Mouse (Mus musculus): Measurements from ENCODE around the gene Bsn. TPM values are rescaled to one million over a fixed set of nuclear protein-coding genes. Genes with fewer than 3 reads are reported as not detected.
A peak's percentile ranks its signal among the peaks of the same experiment; 100 is the strongest.

Gene Bsn
- total and polyA plus RNA-seq, 2 experiments from 2014 or later, result 0.03 to 0.42 TPM

- TF ChIP-seq CTCF (IDR thresholded peaks at IDR 0.05; ENCODE audit: low read depth), result no peak
- no peak for TF ChIP-seq EP300 (IDR thresholded peaks at IDR 0.05; ENCODE audit: low read depth)
- Histone ChIP-seq H3K36me3 (replicated peaks; ENCODE audit: control insufficient read depth, insufficient read depth, low read length) (no peaks in the 10 kb centered on the region), H3K4me3 (ENCODE audit: low read depth, low read length) (no peak overlapping the region), H3K9ac (replicated peaks; ENCODE audit: low read depth, low read length) (no peak overlapping the region), H3K27me3 (ENCODE audit: control insufficient read depth, insufficient read depth, low read length) (peaks cover 9% of the 10 kb centered on the region; the same call in 1 of the 2 replicates), H3K4me1 (ENCODE audit: control insufficient read depth, insufficient read depth) (peaks cover 12% of the 10 kb centered on the region), H3K9me3 (replicated peaks; ENCODE audit: control insufficient read depth, low read length) (no peaks in the 10 kb centered on the region), H3K27ac (ENCODE audit: low read depth) (no peak overlapping the region), H3K4me2 (ENCODE audit: low read depth, low read length) (no peak overlapping the region)
- DNase-seq (ENCODE audit: low spot score) (no peak), ATAC-seq (ENCODE audit: insufficient read depth, low read depth) (no peak)
- WGBS, result 65% methylated on average over 43 of the region's 43 CpGs
Measured at GRCm38 (mm10) chr9:108115290-108116077, 74.7 kb downstream of the Bsn start.

- no peak for DNase-seq (ENCODE audit: low spot score)
- H3K27ac ChIP-seq (ENCODE audit: low read depth), result no peak overlapping the region
- H3K4me2 ChIP-seq (ENCODE audit: low read depth, low read length), result no peak overlapping the region
- H3K9me3 ChIP-seq (replicated peaks; ENCODE audit: control insufficient read depth, low read length), result no peaks in the 10 kb centered on the region
- H3K9ac ChIP-seq (replicated peaks; ENCODE audit: low read depth, low read length), result no peak overlapping the region
- H3K4me1 ChIP-seq (ENCODE audit: control insufficient read depth, insufficient read depth), result peaks cover 7% of the 10 kb centered on the region; the same call in 1 of the 2 replicates
- peaks cover 15% of the 10 kb centered on the region; the same call in 1 of the 2 replicates for H3K27me3 ChIP-seq (ENCODE audit: control insufficient read depth, insufficient read depth, low read length)
- no peak for ATAC-seq (ENCODE audit: insufficient read depth, low read depth)
- H3K36me3 ChIP-seq (replicated peaks; ENCODE audit: control insufficient read depth, insufficient read depth, low read length), result no peaks in the 10 kb centered on the region
- H3K4me3 ChIP-seq (ENCODE audit: low read depth, low read length), result no peak overlapping the region
- TF ChIP-seq CTCF (IDR thresholded peaks at IDR 0.05; ENCODE audit: low read depth) (no peak), EP300 (IDR thresholded peaks at IDR 0.05; ENCODE audit: low read depth) (no peak)
- WGBS, result 93% methylated on average over 18 of the region's 18 CpGs
Measured at GRCm38 (mm10) chr9:108112719-108113340, 77.4 kb downstream of the Bsn start.

DNA sequence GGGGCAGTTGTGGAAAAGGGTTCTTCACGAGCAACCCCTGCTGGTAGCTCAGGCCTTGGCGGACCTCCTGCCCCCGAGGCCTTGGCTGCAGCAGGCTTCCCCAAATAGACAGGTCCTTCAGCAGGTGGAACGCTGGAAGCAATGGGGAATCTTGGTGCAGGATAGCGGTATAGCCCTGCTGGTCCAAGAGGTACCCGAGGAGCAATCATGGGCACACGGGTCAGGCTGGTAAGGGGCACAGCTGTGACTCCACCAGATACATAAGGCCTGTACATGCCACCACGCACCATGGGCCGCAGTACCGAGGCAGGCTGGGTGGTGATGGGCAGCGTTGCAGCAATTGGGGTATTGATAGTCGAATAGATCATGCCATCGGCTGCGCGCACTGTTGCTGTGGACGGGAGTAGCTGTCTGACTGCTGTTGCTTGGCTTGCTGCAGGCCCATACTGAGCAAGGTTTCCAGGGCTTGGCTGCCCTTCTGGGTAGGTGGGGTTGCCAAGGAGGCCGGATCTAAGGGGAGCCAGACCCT is 78.5 kb downstream of the Bsn start:
- H3K36me3 ChIP-seq (replicated peaks; ENCODE audit: control insufficient read depth, insufficient read depth, low read length), result no peaks in the 10 kb centered on the region
- peak overlapping the region; percentile 54 for H3K4me2 ChIP-seq (ENCODE audit: low read depth, low read length)
- 71% methylated on average over 17 of the region's 17 CpGs for WGBS
- H3K27ac ChIP-seq (ENCODE audit: low read depth), result no peak overlapping the region
- no peak for TF ChIP-seq CTCF (IDR thresholded peaks at IDR 0.05; ENCODE audit: low read depth)
- H3K27me3 ChIP-seq (ENCODE audit: control insufficient read depth, insufficient read depth, low read length), result peaks cover 15% of the 10 kb centered on the region; the same call in 1 of the 2 replicates
- peak overlapping the region; percentile 32 for H3K4me3 ChIP-seq (ENCODE audit: low read depth, low read length)
- DNase-seq (ENCODE audit: low spot score), result no peak
- ATAC-seq (ENCODE audit: insufficient read depth, low read depth), result no peak
- H3K9me3 ChIP-seq (replicated peaks; ENCODE audit: control insufficient read depth, low read length), result no peaks in the 10 kb centered on the region
- peak overlapping the region; percentile 18; the same call in 1 of the 2 replicates for H3K9ac ChIP-seq (replicated peaks; ENCODE audit: low read depth, low read length)
- H3K4me1 ChIP-seq (ENCODE audit: control insufficient read depth, insufficient read depth), result peaks cover 7% of the 10 kb centered on the region; the same call in 1 of the 2 replicates

- Histone ChIP-seq H3K9me3 (replicated peaks; ENCODE audit: control insufficient read depth, low read length) (no peaks in the 10 kb centered on the region), H3K27me3 (ENCODE audit: control insufficient read depth, insufficient read depth, low read length) (peaks cover 15% of the 10 kb centered on the region; the same call in 1 of the 2 replicates), H3K4me3 (ENCODE audit: low read depth, low read length) (peak overlapping the region; percentile 32), H3K9ac (replicated peaks; ENCODE audit: low read depth, low read length) (peak overlapping the region; percentile 18; the same call in 1 of the 2 replicates), H3K36me3 (replicated peaks; ENCODE audit: control insufficient read depth, insufficient read depth, low read length) (no peaks in the 10 kb centered on the region), H3K27ac (ENCODE audit: low read depth) (no peak overlapping the region), H3K4me2 (ENCODE audit: low read depth, low read length) (peak overlapping the region; percentile 54), H3K4me1 (ENCODE audit: control insufficient read depth, insufficient read depth) (peaks cover 7% of the 10 kb centered on the region; the same call in 1 of the 2 replicates)
- TF ChIP-seq CTCF (IDR thresholded peaks at IDR 0.05; ENCODE audit: low read depth) (no peak), EP300 (IDR thresholded peaks at IDR 0.05; ENCODE audit: low read depth) (no peak)
- 9% methylated on average over 21 of the region's 22 CpGs for WGBS
- ATAC-seq (ENCODE audit: insufficient read depth, low read depth), result no peak
- peak; percentile 39 for DNase-seq (ENCODE audit: low spot score)
Measured at GRCm38 (mm10) chr9:108111101-108111592, 79.0 kb downstream of the Bsn start.

DNA sequence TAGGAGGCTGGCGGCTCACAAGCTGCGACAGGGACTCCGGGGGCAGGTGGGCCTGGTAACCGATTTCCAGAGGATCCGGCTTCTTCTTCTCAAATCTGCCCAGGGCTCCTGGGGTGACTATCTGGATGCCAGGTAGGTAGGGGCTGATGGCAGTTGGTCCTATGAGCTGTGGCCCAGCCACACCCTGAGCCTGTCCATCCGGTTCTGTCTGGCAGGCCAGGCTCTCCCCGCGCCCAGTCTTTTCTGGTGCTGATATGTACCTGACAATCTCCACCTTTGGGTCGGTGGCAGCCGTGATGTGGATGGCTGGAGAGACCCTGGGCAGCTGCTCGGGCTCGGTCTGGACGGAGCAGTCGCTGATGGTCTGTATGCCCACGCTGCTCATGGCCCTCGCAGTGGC is 80.0 kb downstream of the Bsn start:
- peaks cover 11% of the 10 kb centered on the region; the same call in 1 of the 2 replicates for H3K27me3 ChIP-seq (ENCODE audit: control insufficient read depth, insufficient read depth, low read length)
- no peak overlapping the region for H3K9ac ChIP-seq (replicated peaks; ENCODE audit: low read depth, low read length)
- no peak overlapping the region for H3K4me2 ChIP-seq (ENCODE audit: low read depth, low read length)

More for the DNA sequence above, 80.0 kb downstream of the Bsn start:
- ATAC-seq (ENCODE audit: insufficient read depth, low read depth), result no peak
- TF ChIP-seq CTCF (IDR thresholded peaks at IDR 0.05; ENCODE audit: low read depth) (no peak), EP300 (IDR thresholded peaks at IDR 0.05; ENCODE audit: low read depth) (no peak)
- no peak overlapping the region for H3K4me3 ChIP-seq (ENCODE audit: low read depth, low read length)
- WGBS, result 75% methylated on average over 16 of the region's 16 CpGs
- DNase-seq (ENCODE audit: low spot score), result no peak
- no peaks in the 10 kb centered on the region for H3K9me3 ChIP-seq (replicated peaks; ENCODE audit: control insufficient read depth, low read length)
- no peak overlapping the region for H3K27ac ChIP-seq (ENCODE audit: low read depth)
- H3K36me3 ChIP-seq (replicated peaks; ENCODE audit: control insufficient read depth, insufficient read depth, low read length), result no peaks in the 10 kb centered on the region
- peaks cover 7% of the 10 kb centered on the region; the same call in 1 of the 2 replicates for H3K4me1 ChIP-seq (ENCODE audit: control insufficient read depth, insufficient read depth)
